Mouse (Mus musculus) liver, postnatal 0 days (tissue): ENCODE measurements around the gene Eef1e1. TPM values are rescaled to one million over a fixed set of nuclear protein-coding genes. Genes with fewer than 3 reads are reported as not detected.
"Not testable (repeated sequence)": the region's sequence is repeated elsewhere in the genome, so short reads cannot be mapped to it uniquely, and the experiment has no call there.

ENCODE experiments used
- ATAC-seq: fragments of 200-750 bp; cut with Nextera tagmentation; 2 replicates; pipeline ENCODE4 v1.8.0; 2017; ENCODE audit warnings: mild to moderate bottlenecking, moderate library complexity
- DNase-seq: peaks from one replicate; pipeline ENCODE4 v3.0.0-alpha.2; 2016
- H3K27ac ChIP-seq: fragments of 300-500 bp; sonication (generic); 2 replicates; pipeline ENCODE4 v1.5.1; 2014; ENCODE audit warnings: antibody characterized with exemption, moderate library complexity, mild to moderate bottlenecking, low read depth
- H3K27me3 ChIP-seq: fragments of 300-500 bp; sonication (generic); 2 replicates; pipeline ENCODE4 v1.6.1; 2014; ENCODE audit warnings: low read length, control low read depth, mixed read lengths; ENCODE audit not compliant: insufficient read depth
- H3K36me3 ChIP-seq: fragments of 300-500 bp; sonication (generic); replicated peaks from 2 replicates; pipeline ENCODE4 v1.6.1; 2014; ENCODE audit warnings: mild to moderate bottlenecking, control low read depth, low read length, moderate library complexity, mixed read lengths; ENCODE audit not compliant: insufficient read depth
- H3K4me1 ChIP-seq: fragments of 300-500 bp; sonication (generic); 2 replicates; pipeline ENCODE4 v1.6.1; 2014; ENCODE audit warnings: antibody characterized with exemption, mild to moderate bottlenecking, control low read depth; ENCODE audit not compliant: insufficient read depth
- H3K4me2 ChIP-seq: fragments of 300-500 bp; sonication (generic); 2 replicates; pipeline ENCODE4 v1.6.1; 2014; ENCODE audit warnings: low read depth, mild to moderate bottlenecking, low read length, moderate library complexity, mixed read lengths
- H3K4me3 ChIP-seq: fragments of 300-500 bp; sonication (generic); 2 replicates; pipeline ENCODE4 v1.5.1; 2014; ENCODE audit warnings: low read depth, low read length
- H3K9ac ChIP-seq: fragments of 300-500 bp; sonication (generic); replicated peaks from 2 replicates; pipeline ENCODE4 v1.6.1; 2014; ENCODE audit warnings: mild to moderate bottlenecking, moderate library complexity
- H3K9me3 ChIP-seq: fragments of 300-500 bp; sonication (generic); 2 replicates; pipeline ENCODE4 v1.6.1; 2016; ENCODE audit warnings: mild to moderate bottlenecking, control low read depth, low read length, mixed read lengths
- CTCF ChIP-seq: sonication (generic); IDR thresholded peaks from 2 replicates; pipeline ENCODE4 v1.5.1; 2016; ENCODE audit warnings: antibody characterized with exemption, low read depth
- EP300 ChIP-seq: IDR thresholded peaks from 2 replicates; pipeline ENCODE4 v1.6.1; 2016; ENCODE audit warnings: antibody characterized with exemption, low read depth, mild to moderate bottlenecking
- WGBS: fragments of 180-500 bp; shearing (Covaris S2); extraction: QIAGEN DNeasy Blood & Tissue Kit; methylation state at CpG from one replicate; pipeline ENCODE4 v1.1.7; 2014; ENCODE audit not compliant: insufficient replicate concordance; 5-methylcytosine and 5-hydroxymethylcytosine counted together
- polyA plus RNA-seq: library from polyadenylated mRNA; unstranded; fragments of >200 nt; fragmentation: Nextera tagmentation; extraction: Ambion mirVana; gene quantifications from 2 replicates; pipeline ENCODE4 v1.2.1, GENCODE M21; 2015

Gene Eef1e1
- 23.9 and 25.5 TPM in 2 replicates for polyA plus RNA-seq

GRCm38 (mm10) chr13:38658528-38659280, at the start of gene Eef1e1:
Gene Eef1e1, minus strand, starts transcription at chr13:38659058.
- Histone ChIP-seq H3K4me2 (peak within 1 kb of the TSS; percentile 85), H3K4me3 (peak within 1 kb of the TSS; percentile 85), H3K9ac (peak within 1 kb of the TSS; percentile 79), H3K9me3 (peaks cover 5% of the 10 kb centered on the region; the same call in 1 of the 2 replicates), H3K27me3 (no peaks in the 10 kb centered on the region), H3K4me1 (peaks cover 15% of the 10 kb centered on the region), H3K36me3 (peaks cover 25% of the 10 kb centered on the region), H3K27ac (peak within 1 kb of the TSS; percentile 79)
- peak; percentile 97 for DNase-seq
- peak; percentile 99 for ATAC-seq
- TF ChIP-seq CTCF (peak; percentile 72), EP300 (no peak)
- WGBS, result 1% methylated on average over 59 of the region's 59 CpGs

- Histone ChIP-seq H3K4me2 (no peak overlapping the region), H3K27me3 (no peaks in the 10 kb centered on the region), H3K9me3 (no peaks in the 10 kb centered on the region), H3K4me3 (no peak overlapping the region), H3K27ac (no peak overlapping the region), H3K4me1 (no peaks in the 10 kb centered on the region), H3K36me3 (no peaks in the 10 kb centered on the region), H3K9ac (no peak overlapping the region)
- ATAC-seq (no peak), DNase-seq (no peak)
- WGBS, result 79% methylated on average over 6 of the region's 6 CpGs
- TF ChIP-seq EP300 (no peak), CTCF (no peak)
Measured at GRCm38 (mm10) chr13:38690845-38691244, 32.0 kb upstream of the Eef1e1 start.

GRCm38 (mm10) chr13:38690028-38690427, 31.2 kb upstream of the Eef1e1 start:
- no peak for ATAC-seq
- no peak overlapping the region for H3K9ac ChIP-seq
- no peak overlapping the region for H3K27ac ChIP-seq
- H3K4me3 ChIP-seq, result no peak overlapping the region
- H3K4me2 ChIP-seq, result no peak overlapping the region
- no peaks in the 10 kb centered on the region for H3K4me1 ChIP-seq
- DNase-seq, result peak; percentile 24
- no peaks in the 10 kb centered on the region for H3K36me3 ChIP-seq
- no peaks in the 10 kb centered on the region for H3K9me3 ChIP-seq
- WGBS, result 45% methylated on average over 3 of the region's 3 CpGs
- no peaks in the 10 kb centered on the region for H3K27me3 ChIP-seq
- no peak for TF ChIP-seq EP300
- TF ChIP-seq CTCF, result peak; percentile 64

- DNase-seq (no peak), ATAC-seq (no peak)
- Histone ChIP-seq H3K4me2 (no peak overlapping the region), H3K27me3 (no peaks in the 10 kb centered on the region), H3K36me3 (no peaks in the 10 kb centered on the region), H3K9ac (no peak overlapping the region), H3K4me3 (no peak overlapping the region), H3K9me3 (no peaks in the 10 kb centered on the region), H3K27ac (no peak overlapping the region), H3K4me1 (no peaks in the 10 kb centered on the region)
- TF ChIP-seq CTCF (no peak), EP300 (no peak)
- 79% methylated on average over 11 of the region's 11 CpGs for WGBS
Measured at GRCm38 (mm10) chr13:38688761-38689160, 29.9 kb upstream of the Eef1e1 start.

GRCm38 (mm10) chr13:38672336-38672735, 13.5 kb upstream of the Eef1e1 start:
- DNase-seq, result no peak
- no peak for ATAC-seq
- no peak overlapping the region for H3K9ac ChIP-seq
- H3K4me2 ChIP-seq, result no peak overlapping the region
- WGBS, result 78% methylated on average over 9 of the region's 9 CpGs
- H3K9me3 ChIP-seq, result no peaks in the 10 kb centered on the region
- no peak for TF ChIP-seq EP300
- no peak for TF ChIP-seq CTCF
- H3K27ac ChIP-seq, result no peak overlapping the region
- no peaks in the 10 kb centered on the region for H3K36me3 ChIP-seq
- H3K27me3 ChIP-seq, result no peaks in the 10 kb centered on the region
- no peak overlapping the region for H3K4me3 ChIP-seq
- H3K4me1 ChIP-seq, result no peaks in the 10 kb centered on the region

GRCm38 (mm10) chr13:38671451-38671850, 12.6 kb upstream of the Eef1e1 start:
- H3K4me3 ChIP-seq, H3K27ac ChIP-seq, H3K4me2 ChIP-seq, DNase-seq, ATAC-seq, H3K27me3 ChIP-seq, H3K36me3 ChIP-seq, H3K9ac ChIP-seq, H3K4me1 ChIP-seq, H3K9me3 ChIP-seq: not testable (repeated sequence)
- 83% methylated on average over 6 of the region's 6 CpGs for WGBS

- Histone ChIP-seq H3K4me1 (no peaks in the 10 kb centered on the region), H3K9ac (no peak overlapping the region), H3K27ac (no peak overlapping the region), H3K4me3 (no peak overlapping the region), H3K27me3 (no peaks in the 10 kb centered on the region), H3K36me3 (no peaks in the 10 kb centered on the region), H3K9me3 (no peaks in the 10 kb centered on the region), H3K4me2 (no peak overlapping the region)
- ATAC-seq, result no peak
- DNase-seq, result no peak
- TF ChIP-seq EP300 (no peak), CTCF (no peak)
Measured at GRCm38 (mm10) chr13:38670051-38670450, 11.2 kb upstream of the Eef1e1 start.
